Mouse (Mus musculus) hindbrain, embryonic 12.5 days (tissue): ENCODE data around the gene Arid5b. TPM values are rescaled to one million over a fixed set of nuclear protein-coding genes. Genes with fewer than 3 reads are reported as not detected.

Source experiments
- ATAC-seq: fragments of 200-750 bp; cut with Nextera tagmentation; 2 replicates; pipeline ENCODE4 v1.8.0; 2017; ENCODE audit warnings: moderate TSS enrichment; ENCODE audit not compliant: low FRiP score
- H3K27ac ChIP-seq: fragments of 300-500 bp; sonication (generic); 2 replicates; pipeline ENCODE4 v1.5.1; 2016; ENCODE audit warnings: mild to moderate bottlenecking
- H3K27me3 ChIP-seq: fragments of 300-500 bp; sonication (generic); 2 replicates; pipeline ENCODE4 v1.6.1; 2016; ENCODE audit warnings: mild to moderate bottlenecking
- H3K36me3 ChIP-seq: fragments of 300-500 bp; sonication (generic); 2 replicates; pipeline ENCODE4 v1.6.1; 2016; ENCODE audit warnings: mild to moderate bottlenecking
- H3K4me1 ChIP-seq: fragments of 300-500 bp; sonication (generic); 2 replicates; pipeline ENCODE4 v1.6.1; 2016
- H3K4me2 ChIP-seq: fragments of 300-500 bp; sonication (generic); replicated peaks from 2 replicates; pipeline ENCODE4 v1.6.1; 2016; ENCODE audit warnings: mild to moderate bottlenecking
- H3K4me3 ChIP-seq: fragments of 300-500 bp; sonication (generic); 2 replicates; pipeline ENCODE4 v1.5.1; 2016; ENCODE audit warnings: mild to moderate bottlenecking
- H3K9ac ChIP-seq: fragments of 300-500 bp; sonication (generic); 2 replicates; pipeline ENCODE4 v1.6.1; 2016; ENCODE audit warnings: mild to moderate bottlenecking, moderate library complexity
- H3K9me3 ChIP-seq: fragments of 300-500 bp; sonication (generic); replicated peaks from 2 replicates; pipeline ENCODE4 v1.6.1; 2016; ENCODE audit warnings: mild to moderate bottlenecking
- WGBS: fragments of 180-500 bp; shearing (Covaris S2); methylation state at CpG from one replicate; pipeline ENCODE4 v1.1.7; 2016; 5-methylcytosine and 5-hydroxymethylcytosine counted together
- polyA plus RNA-seq: library from polyadenylated mRNA; unstranded; fragments of >200 nt; fragmentation: Nextera tagmentation; extraction: Ambion mirVana; gene quantifications from 2 replicates; pipeline ENCODE4 v1.2.1, GENCODE M21; 2016

The Arid5b gene
- polyA plus RNA-seq, 1 experiment from 2014 or later, result 28.2 TPM

- Histone ChIP-seq H3K27ac (no peak overlapping the region), H3K9ac (no peak overlapping the region), H3K27me3 (no peaks in the 10 kb centered on the region), H3K4me1 (no peaks in the 10 kb centered on the region), H3K9me3 (no peaks in the 10 kb centered on the region), H3K36me3 (no peaks in the 10 kb centered on the region; the same call in 1 of the 2 replicates), H3K4me2 (no peak overlapping the region), H3K4me3 (no peak overlapping the region)
- 91% methylated on average over 4 of the region's 4 CpGs for WGBS
- no peak for ATAC-seq
Observed at GRCm38 (mm10) chr10:68121960-68122359, 156.6 kb downstream of the Arid5b start.

DNA sequence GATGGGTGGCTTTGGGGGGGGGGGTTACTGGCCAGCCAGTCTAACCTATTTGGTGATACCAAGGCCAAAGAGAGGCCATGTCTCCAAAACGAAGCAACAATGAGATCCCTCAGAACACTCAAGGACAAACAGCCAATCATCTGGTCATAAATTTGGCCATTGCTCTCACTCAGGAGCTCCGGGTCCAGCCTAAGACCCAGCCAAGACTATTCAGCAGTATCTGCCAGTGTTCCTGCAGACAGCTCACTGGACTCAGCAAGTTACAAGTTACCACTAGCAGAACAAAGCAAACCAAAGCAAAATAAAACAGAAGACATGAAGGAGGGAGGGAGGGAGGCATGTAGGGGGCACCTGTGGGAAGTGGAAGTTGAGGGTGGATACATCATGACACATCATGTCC lies 157.3 kb downstream of the Arid5b start:
- 94% methylated on average over 2 of the region's 2 CpGs for WGBS
- ATAC-seq, result no peak

DNA sequence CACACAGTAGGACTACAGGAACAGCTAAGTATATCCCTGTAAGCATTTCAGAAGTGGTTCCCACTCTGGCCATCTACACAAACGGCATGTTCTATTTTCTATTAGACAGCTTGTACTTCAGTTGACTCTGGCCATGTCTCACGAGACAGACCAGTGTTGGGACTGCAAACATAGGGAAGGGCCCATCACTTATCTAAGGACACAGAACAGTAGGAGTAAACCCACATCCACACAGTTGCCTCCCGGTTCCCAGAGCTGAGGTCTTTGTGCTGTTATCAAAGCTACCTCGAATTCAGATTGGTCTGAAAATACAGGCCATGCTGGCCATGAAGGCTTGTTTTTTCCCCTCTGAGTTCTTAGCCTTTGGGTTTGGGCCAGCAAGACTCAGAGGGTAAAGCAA lies 158.5 kb downstream of the Arid5b start:
- Histone ChIP-seq H3K4me2 (no peak overlapping the region), H3K36me3 (no peaks in the 10 kb centered on the region; the same call in 1 of the 2 replicates), H3K27ac (no peak overlapping the region), H3K9ac (no peak overlapping the region), H3K9me3 (no peaks in the 10 kb centered on the region), H3K27me3 (no peaks in the 10 kb centered on the region), H3K4me1 (no peaks in the 10 kb centered on the region), H3K4me3 (no peak overlapping the region)
- WGBS, result 91% methylated on average over 4 of the region's 4 CpGs
- no peak for ATAC-seq

More for the DNA sequence above, 157.3 kb downstream of the Arid5b start:
- H3K36me3 ChIP-seq, result no peaks in the 10 kb centered on the region; the same call in 1 of the 2 replicates
- no peaks in the 10 kb centered on the region for H3K9me3 ChIP-seq
- no peaks in the 10 kb centered on the region for H3K27me3 ChIP-seq
- no peak overlapping the region for H3K9ac ChIP-seq
- H3K4me3 ChIP-seq, result no peak overlapping the region
- H3K4me2 ChIP-seq, result no peak overlapping the region
- no peaks in the 10 kb centered on the region for H3K4me1 ChIP-seq
- no peak overlapping the region for H3K27ac ChIP-seq

DNA sequence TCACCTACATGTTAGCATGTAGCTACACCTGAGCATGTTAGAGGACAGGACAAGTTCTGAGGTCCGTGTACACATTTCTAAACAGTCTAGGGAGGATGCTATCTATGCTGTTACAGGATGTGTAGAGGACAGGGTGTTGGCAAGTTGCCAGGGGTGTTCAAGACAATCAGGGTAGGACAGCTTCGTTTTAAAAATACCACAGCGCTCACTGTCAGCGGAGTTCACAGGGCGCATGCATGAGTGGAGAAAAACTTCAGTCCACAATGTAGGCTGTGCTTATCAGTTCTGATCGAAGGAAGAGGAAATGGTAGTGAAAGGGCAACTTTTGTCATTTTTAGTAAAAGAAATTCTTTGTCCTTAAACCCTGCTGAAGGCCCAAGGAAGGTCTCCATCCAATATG lies 159.3 kb downstream of the Arid5b start:
- Histone ChIP-seq H3K4me3 (no peak overlapping the region), H3K36me3 (no peaks in the 10 kb centered on the region; the same call in 1 of the 2 replicates), H3K9me3 (no peaks in the 10 kb centered on the region), H3K4me2 (no peak overlapping the region), H3K27me3 (no peaks in the 10 kb centered on the region), H3K4me1 (no peaks in the 10 kb centered on the region), H3K27ac (no peak overlapping the region), H3K9ac (no peak overlapping the region)
- ATAC-seq, result no peak
- WGBS, result 88% methylated on average over 6 of the region's 6 CpGs

GRCm38 (mm10) chr10:68114955-68115354 lies 163.6 kb downstream of the Arid5b start:
- Histone ChIP-seq H3K4me3 (no peak overlapping the region), H3K27me3 (no peaks in the 10 kb centered on the region), H3K9me3 (no peaks in the 10 kb centered on the region), H3K27ac (no peak overlapping the region), H3K36me3 (no peaks in the 10 kb centered on the region; the same call in 1 of the 2 replicates), H3K4me2 (no peak overlapping the region), H3K4me1 (no peaks in the 10 kb centered on the region), H3K9ac (no peak overlapping the region)
- ATAC-seq, result no peak
- WGBS, result 95% methylated on average over 3 of the region's 3 CpGs

DNA sequence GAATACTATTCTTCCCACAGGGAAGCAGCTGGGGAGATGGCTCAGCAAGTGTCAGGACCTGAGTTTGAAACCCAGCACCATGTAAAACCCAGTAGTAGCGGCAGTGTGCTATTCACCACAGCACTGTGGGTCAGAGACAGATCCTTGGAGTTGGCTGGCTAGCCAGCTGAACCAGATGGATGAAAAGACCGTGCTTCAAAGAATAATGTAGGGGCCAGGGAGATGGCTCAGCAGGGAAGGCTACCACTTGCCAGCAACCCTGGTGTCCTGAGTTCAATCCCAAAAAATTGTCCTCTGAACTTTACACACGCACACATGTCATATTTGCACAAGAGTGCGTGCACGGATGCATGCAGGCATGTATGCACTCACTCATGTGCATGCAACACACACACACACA lies 164.9 kb downstream of the Arid5b start:
- Histone ChIP-seq H3K27ac (peak overlapping the region; percentile 71), H3K4me3 (no peak overlapping the region), H3K9ac (no peak overlapping the region), H3K9me3 (no peaks in the 10 kb centered on the region), H3K4me2 (no peak overlapping the region), H3K4me1 (no peaks in the 10 kb centered on the region), H3K36me3 (no peaks in the 10 kb centered on the region), H3K27me3 (no peaks in the 10 kb centered on the region)
- WGBS, result 85% methylated on average over 5 of the region's 5 CpGs
- no peak for ATAC-seq

- Histone ChIP-seq H3K9me3 (no peaks in the 10 kb centered on the region), H3K4me3 (no peak overlapping the region), H3K27ac (peak overlapping the region; percentile 71), H3K4me2 (no peak overlapping the region), H3K27me3 (no peaks in the 10 kb centered on the region), H3K4me1 (no peaks in the 10 kb centered on the region), H3K36me3 (no peaks in the 10 kb centered on the region), H3K9ac (no peak overlapping the region)
- WGBS, result 69% methylated on average over 8 of the region's 8 CpGs
- no peak for ATAC-seq
Observed at GRCm38 (mm10) chr10:68112983-68113382, 165.6 kb downstream of the Arid5b start.

- 61% methylated on average over 5 of the region's 5 CpGs for WGBS
- H3K4me1 ChIP-seq, result peaks cover 16% of the 10 kb centered on the region
Observed at GRCm38 (mm10) chr10:68110607-68111006, 167.9 kb downstream of the Arid5b start.

GRCm38 (mm10) chr10:68110182-68110581 lies 168.4 kb downstream of the Arid5b start:
- no peak overlapping the region for H3K4me2 ChIP-seq
- 67% methylated on average over 8 of the region's 8 CpGs for WGBS
- no peak overlapping the region for H3K4me3 ChIP-seq
- H3K4me1 ChIP-seq, result peaks cover 19% of the 10 kb centered on the region
- H3K36me3 ChIP-seq, result no peaks in the 10 kb centered on the region
- H3K9ac ChIP-seq, result no peak overlapping the region
- no peaks in the 10 kb centered on the region for H3K27me3 ChIP-seq
- ATAC-seq, result no peak
- 0 out of 2 replicates have a peak overlapping the region, but pooled peaks have one; percentile 35 for H3K27ac ChIP-seq
- no peaks in the 10 kb centered on the region for H3K9me3 ChIP-seq

More at GRCm38 (mm10) chr10:68110607-68111006, 167.9 kb downstream of the Arid5b start:
- Histone ChIP-seq H3K4me2 (no peak overlapping the region), H3K9ac (no peak overlapping the region), H3K4me3 (no peak overlapping the region), H3K9me3 (no peaks in the 10 kb centered on the region), H3K27ac (no peak overlapping the region; the same call in 1 of the 2 replicates), H3K27me3 (no peaks in the 10 kb centered on the region), H3K36me3 (no peaks in the 10 kb centered on the region)
- no peak for ATAC-seq

GRCm38 (mm10) chr10:68109651-68110050 lies 168.9 kb downstream of the Arid5b start:
- no peak for ATAC-seq
- Histone ChIP-seq H3K4me3 (no peak overlapping the region), H3K27ac (no peak overlapping the region), H3K9ac (no peak overlapping the region), H3K4me2 (no peak overlapping the region), H3K27me3 (no peaks in the 10 kb centered on the region), H3K36me3 (no peaks in the 10 kb centered on the region), H3K9me3 (no peaks in the 10 kb centered on the region), H3K4me1 (peaks cover 25% of the 10 kb centered on the region)
- WGBS, result 75% methylated on average over 1 of the region's 1 CpGs

DNA sequence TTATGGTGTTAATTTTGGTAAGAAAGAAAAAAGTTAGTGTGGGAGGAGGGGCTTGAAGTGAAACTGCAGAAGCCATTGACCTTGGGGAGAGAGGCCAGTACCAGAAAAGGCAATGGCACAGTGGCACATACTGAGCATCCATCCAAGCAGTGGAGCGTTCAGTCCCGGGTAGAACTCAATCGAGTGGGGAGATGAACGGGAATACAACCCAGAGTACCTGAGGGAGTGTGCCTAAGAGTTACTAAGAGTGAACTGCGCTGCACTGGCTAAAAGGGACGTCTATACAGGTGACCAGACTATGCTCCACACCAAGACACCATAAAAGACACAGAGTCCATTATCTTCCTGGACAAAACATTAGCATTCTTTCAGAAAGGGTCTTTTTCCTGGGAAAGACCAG lies 170.8 kb downstream of the Arid5b start:
- Histone ChIP-seq H3K36me3 (no peaks in the 10 kb centered on the region), H3K27ac (peak overlapping the region; percentile 72; the same call in 1 of the 2 replicates), H3K4me2 (no peak overlapping the region), H3K4me3 (no peak overlapping the region), H3K9ac (no peak overlapping the region), H3K27me3 (no peaks in the 10 kb centered on the region), H3K9me3 (no peaks in the 10 kb centered on the region), H3K4me1 (peaks cover 34% of the 10 kb centered on the region)
- WGBS, result 85% methylated on average over 6 of the region's 6 CpGs
- ATAC-seq, result no peak

DNA sequence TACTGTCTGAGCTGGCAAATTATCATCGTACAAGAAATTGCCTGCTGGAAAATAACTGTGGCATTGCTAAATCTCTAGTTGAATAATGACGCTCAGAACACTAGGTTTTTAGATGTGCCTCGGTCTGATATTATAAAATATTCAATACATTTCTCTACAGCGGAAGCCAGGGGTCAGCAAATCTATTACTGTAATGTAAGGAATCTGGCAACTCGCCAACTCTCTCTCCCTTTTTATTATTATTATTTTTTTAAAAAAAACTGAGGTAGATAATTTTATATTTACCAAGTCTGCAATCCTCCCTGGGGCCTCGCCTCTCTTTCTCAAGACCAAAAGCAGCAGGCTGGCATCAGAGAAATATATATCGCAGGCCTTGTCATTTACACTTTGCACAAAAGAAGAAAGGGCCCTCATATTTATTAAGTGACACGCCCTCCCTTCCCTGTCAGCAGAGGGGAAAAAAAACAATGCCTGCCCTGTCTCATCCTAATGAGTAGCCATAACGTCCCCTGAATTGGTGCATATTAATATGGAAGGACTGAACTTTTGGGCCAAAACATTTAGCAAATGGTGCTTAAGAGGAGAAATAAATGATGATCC lies 172.1 kb downstream of the Arid5b start:
- H3K9me3 ChIP-seq, result no peaks in the 10 kb centered on the region
- 0 out of 2 replicates have a peak, but pooled peaks cover 3% of the 10 kb centered on the region for H3K36me3 ChIP-seq
- H3K4me2 ChIP-seq, result no peak overlapping the region
- peak overlapping the region; percentile 72 for H3K27ac ChIP-seq
- H3K4me1 ChIP-seq, result peaks cover 34% of the 10 kb centered on the region
- WGBS, result 44% methylated on average over 9 of the region's 9 CpGs
- H3K27me3 ChIP-seq, result no peaks in the 10 kb centered on the region
- H3K4me3 ChIP-seq, result no peak overlapping the region
- H3K9ac ChIP-seq, result no peak overlapping the region
- ATAC-seq, result peak; percentile 58; the same call in 1 of the 2 replicates
